Mouse (Mus musculus) testis, adult 2 months (tissue): ENCODE data around the gene Accsl.

Experiments
- CTCF ChIP-seq: fragments of 200-500 bp; IDR thresholded peaks from 2 replicates; pipeline ENCODE4 v1.5.1; 2012; ENCODE audit warnings: low read depth, mild to moderate bottlenecking, inconsistent platforms, low read length, moderate library complexity; ENCODE audit not compliant: control insufficient read depth, insufficient read depth, insufficient replicate concordance
- POLR2A ChIP-seq: fragments of 200-500 bp; IDR thresholded peaks from 2 replicates; pipeline ENCODE4 v1.6.1; 2012; ENCODE audit warnings: low read depth, mild to moderate bottlenecking, inconsistent platforms, low read length, moderate library complexity; ENCODE audit not compliant: control insufficient read depth

DNA sequence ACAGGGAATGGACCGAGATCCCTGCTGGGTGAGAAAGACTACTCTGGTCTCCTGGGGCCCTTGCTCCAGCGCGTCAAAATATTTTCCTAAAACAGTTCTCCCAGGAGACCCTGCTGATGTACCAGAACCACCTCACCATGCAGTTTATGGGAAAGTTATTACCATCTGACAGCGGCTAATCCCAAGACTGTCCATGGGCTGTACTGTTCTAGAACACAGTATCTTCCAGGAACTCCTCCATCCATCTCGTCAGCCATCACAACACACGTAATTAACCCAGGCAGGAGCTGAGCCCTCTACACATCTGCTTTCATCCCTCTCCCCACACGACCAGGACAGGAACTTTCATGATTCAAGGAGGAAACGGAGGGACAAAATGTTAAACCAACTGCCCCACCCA, 11.5 kb upstream of the Accsl start:
- TF ChIP-seq CTCF (no peak), POLR2A (no peak)
